Mouse (Mus musculus) B cell, adult 62 days (primary cell): ENCODE data around the gene Rgs12. TPM values are rescaled to one million over a fixed set of nuclear protein-coding genes. Genes with fewer than 3 reads are reported as not detected.

Experiments used
- total RNA-seq: library from RNA; stranded (reverse); gene quantifications from 4 replicates; pipeline ENCODE4 v1.2.4, GENCODE M21; 2023

The Rgs12 gene
- total RNA-seq, result 2.2 to 4.3 TPM (median 3.4 TPM) in 4 replicates

DNA sequence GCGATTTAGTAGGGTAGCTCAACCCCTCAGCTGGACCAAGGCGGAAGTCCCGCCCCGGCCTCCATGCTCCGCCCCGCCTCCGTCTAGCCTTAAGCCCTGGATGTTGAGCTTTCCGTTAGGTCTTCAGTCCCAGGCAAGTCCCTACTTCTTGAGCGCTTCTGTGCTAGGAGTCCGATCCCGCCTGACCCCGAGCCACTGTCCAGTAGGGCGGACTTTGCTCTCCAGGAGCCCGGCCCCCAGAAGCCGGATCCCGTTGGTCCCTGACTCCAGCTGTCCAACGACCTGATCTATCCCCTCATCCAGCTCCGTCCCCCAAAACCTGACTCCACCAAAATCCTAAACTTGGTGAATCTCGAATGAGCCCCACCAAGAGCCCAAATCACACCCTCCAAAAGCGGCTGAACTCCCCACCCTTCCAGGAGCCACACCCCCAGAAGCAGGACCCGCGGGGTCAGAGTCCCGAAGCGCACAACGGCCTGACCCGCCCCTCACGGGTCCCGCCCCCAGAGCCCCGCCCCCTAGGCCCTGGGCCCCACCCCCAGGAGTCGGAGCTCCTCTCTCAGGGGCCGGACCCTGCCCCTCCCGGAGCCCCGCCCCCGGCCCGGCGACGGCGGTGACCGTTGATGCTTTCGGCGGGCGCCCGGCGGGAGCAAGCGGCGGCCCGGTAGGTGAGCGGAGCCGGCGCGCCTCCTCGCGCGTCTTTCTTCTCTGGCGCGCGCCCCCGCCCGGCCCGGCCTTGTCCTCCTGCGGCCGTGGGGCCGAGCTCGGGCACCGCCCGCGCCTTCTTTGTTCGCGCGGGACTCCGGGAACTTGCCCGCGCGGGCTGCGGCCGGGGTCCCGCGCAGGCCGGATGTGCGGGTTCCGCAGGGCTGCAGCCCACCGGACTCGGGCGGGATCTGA, at the start of gene Rgs12:
Gene Rgs12 (plus strand): TSS at position 585 of the 900 bp plus-strand sequence.

DNA sequence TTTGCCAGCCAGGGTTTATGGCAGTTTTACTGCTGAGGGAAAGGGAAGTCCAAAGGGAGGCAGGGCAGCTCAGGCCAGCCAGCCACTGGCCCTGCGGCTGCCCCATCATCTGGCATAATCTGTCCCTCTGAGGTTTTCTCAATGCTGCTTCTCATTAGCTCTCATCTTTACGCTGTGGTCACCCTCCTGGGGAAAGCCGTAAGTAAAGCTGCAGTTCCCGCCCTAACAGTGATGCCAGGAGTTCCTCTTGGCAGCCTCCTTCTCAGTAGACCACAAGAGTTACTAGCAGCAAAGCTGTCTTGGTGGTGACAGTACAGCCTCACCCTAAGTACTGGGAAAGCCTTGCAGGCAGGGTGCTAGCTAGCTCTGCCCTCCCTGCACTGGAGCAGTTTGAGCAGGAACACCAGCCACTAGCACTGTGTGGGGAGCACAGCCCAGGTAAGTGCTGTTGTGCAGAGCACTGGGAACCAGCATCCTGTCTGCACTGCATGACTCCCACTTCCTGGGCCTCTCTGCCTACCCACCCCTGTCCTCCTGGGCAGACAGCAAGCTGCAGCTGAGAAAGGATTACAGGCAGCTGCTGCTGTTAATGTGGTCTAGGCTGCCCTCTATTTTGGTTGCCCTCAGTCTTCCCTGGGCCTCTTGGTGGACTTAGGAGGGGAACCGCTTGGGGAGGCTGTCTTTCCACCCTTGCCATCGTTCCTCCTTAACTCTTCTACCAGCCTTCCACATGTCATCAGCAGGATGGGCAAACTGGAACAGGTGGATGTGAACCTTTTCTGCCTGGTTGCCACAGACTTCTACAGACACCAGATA, 41.1 kb upstream of the Rgs12 start, which contains the start of gene Msantd1:
Gene Msantd1 (plus strand): TSS at position 103 of the 816 bp plus-strand sequence.

DNA sequence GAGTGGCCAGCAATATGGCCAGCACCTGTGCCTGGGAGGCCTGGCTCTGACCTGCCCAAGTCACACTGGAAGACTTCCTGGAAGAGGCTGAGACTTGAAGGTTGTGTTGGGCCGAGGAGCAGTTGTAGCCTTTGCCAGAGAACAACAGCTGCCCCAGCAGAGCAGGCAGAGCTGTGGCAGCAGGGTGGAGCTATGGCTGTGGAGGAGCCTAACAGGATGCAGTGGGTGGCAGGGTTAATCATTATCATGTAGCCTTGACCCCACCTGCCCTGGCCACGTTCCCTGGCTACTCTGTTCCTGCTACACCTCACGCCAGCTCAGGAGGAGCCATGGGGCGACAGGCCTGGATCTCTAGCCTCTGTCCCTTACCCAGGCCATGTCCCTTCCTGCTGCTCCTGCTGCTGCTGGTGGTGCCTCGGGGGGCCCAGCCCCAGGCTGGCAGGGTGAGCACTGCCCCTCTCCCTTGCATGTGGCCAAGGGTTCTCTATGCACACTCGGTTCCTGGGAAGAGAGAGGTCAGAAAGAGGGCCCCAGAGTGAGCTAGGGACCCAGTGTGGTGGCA, 92.1 kb downstream of the Rgs12 start, which contains the start of gene Hgfac:
Gene Hgfac (plus strand): TSS at position 242 of the 562 bp plus-strand sequence.

DNA sequence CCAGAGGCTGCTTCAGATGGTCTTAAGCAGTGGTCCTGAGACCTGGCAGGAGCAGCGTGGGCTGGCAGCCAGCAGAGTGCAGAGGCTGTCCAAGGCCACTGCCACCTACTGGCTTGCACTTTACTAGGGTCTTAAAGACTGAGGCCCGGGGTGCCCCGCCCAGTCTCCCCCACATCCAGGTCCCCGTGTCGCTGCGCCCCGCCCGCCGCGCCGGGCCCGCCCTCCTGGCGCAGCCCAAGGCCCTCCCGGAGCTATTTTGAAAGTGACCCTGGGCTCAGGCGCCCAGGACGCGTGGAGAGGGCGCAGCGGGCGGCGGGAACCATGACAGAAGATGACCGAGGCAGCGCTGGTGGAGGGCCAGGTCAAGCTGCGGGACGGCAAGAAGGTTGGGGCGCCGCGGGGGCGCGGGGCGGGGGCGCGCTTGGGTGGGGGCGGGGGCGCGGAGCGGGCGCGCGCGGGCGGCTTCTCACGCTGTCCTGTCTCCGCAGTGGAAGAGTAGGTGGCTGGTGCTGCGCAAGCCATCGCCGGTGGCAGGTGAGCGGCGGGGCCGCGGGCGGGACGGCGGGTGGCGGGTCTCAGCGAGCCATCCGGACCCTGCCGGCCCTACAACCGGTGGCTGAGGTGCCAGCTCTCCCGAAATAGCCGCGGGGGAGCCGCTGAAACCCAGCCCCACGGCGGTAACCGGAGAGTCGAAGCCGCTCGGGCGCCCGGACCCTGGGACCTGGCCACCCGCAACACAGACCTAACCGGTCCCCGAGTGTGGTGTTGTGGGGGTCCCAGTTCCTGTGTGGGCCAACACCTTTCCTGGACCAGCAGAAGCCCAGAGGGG, 107.6 kb downstream of the Rgs12 start, which contains the start of gene Dok7:
Gene Dok7 (plus strand): TSS at position 163 of the 829 bp plus-strand sequence.

Other genes starting within 250 kb of the Rgs12 start
- 49.5 to 54.5 TPM (median 53.8 TPM) in 4 replicates for gene Htt, start 187.7 kb upstream of the Rgs12 start, total RNA-seq
- gene Msantd1, start 41.4 kb upstream of the Rgs12 start, total RNA-seq, result 2.3 to 4.9 TPM (median 3.0 TPM) in 4 replicates
- gene Hgfac, start 92.1 kb downstream of the Rgs12 start, total RNA-seq, result 1.4 to 1.8 TPM in 2 of 4 replicates, not detected in the others
- gene Dok7, start 107.3 kb downstream of the Rgs12 start, total RNA-seq, result not detected in 4 replicates
- 39.3 to 43.8 TPM (median 41.0 TPM) in 4 replicates for gene Lrpap1, start 156.3 kb downstream of the Rgs12 start, total RNA-seq